Mouse (Mus musculus) frontal cortex, adult 2 months (tissue): Measurements from ENCODE around the gene Cacng4. TPM values are rescaled to one million over a fixed set of nuclear protein-coding genes. Genes with fewer than 3 reads are reported as not detected.

Source experiments
- DNase-seq, 2 experiments: peaks; one replicate each; pipeline ENCODE4 v3.0.0; 2022; ENCODE audit warnings: low spot score in 1 of 2; ENCODE audit errors: extremely low spot score in 1 of 2
- polyA plus RNA-seq: library from polyadenylated mRNA; depleted of rRNA; stranded (reverse); fragments of >200 nt; gene quantifications from 2 replicates; pipeline ENCODE4 v1.2.3, GENCODE M21; 2012

The Cacng4 gene
- polyA plus RNA-seq, 1 experiment = 34.8 TPM

GRCm38 (mm10) chr11:107721057-107721456 is 73.3 kb downstream of the Cacng4 start:
- no peak for DNase-seq

- DNase-seq = no peak
Observed at GRCm38 (mm10) chr11:107720264-107721021, 73.9 kb downstream of the Cacng4 start.

- no peak for DNase-seq
Observed at GRCm38 (mm10) chr11:107716332-107716938, 77.9 kb downstream of the Cacng4 start, which contains the start of gene Cacng1. Cacng1 (minus strand) TSS chr11:107716522.

- no peak for DNase-seq
Observed at GRCm38 (mm10) chr11:107714368-107714767, 80.0 kb downstream of the Cacng4 start.

GRCm38 (mm10) chr11:107710379-107710778 is 84.0 kb downstream of the Cacng4 start:
- peak in 1 of 2 experiments; percentile 56 for DNase-seq

- DNase-seq = peak in 1 of 2 experiments; percentile 14
Observed at GRCm38 (mm10) chr11:107707897-107708610, 86.3 kb downstream of the Cacng4 start.

GRCm38 (mm10) chr11:107705476-107706074 is 88.8 kb downstream of the Cacng4 start:
- DNase-seq = no peak

GRCm38 (mm10) chr11:107705060-107705459 is 89.3 kb downstream of the Cacng4 start:
- no peak for DNase-seq

GRCm38 (mm10) chr11:107703272-107704134 is 90.9 kb downstream of the Cacng4 start:
- no peak for DNase-seq

GRCm38 (mm10) chr11:107699967-107700366 is 94.4 kb downstream of the Cacng4 start:
- no peak for DNase-seq

GRCm38 (mm10) chr11:107693338-107693737 is 101.0 kb downstream of the Cacng4 start:
- DNase-seq = no peak

GRCm38 (mm10) chr11:107691569-107691968 is 102.8 kb downstream of the Cacng4 start:
- no peak for DNase-seq

- DNase-seq = no peak
Observed at GRCm38 (mm10) chr11:107688480-107688879, 105.9 kb downstream of the Cacng4 start.

- no peak for DNase-seq
Observed at GRCm38 (mm10) chr11:107686290-107686689, 108.1 kb downstream of the Cacng4 start.

GRCm38 (mm10) chr11:107683544-107684465 is 110.6 kb downstream of the Cacng4 start:
- DNase-seq = no peak

GRCm38 (mm10) chr11:107682694-107683355 is 111.5 kb downstream of the Cacng4 start:
- no peak for DNase-seq
